Mouse (Mus musculus) liver, adult 2 months (tissue): Measurements from ENCODE around the gene Triml1. TPM values are rescaled to one million over a fixed set of nuclear protein-coding genes. Genes with fewer than 3 reads are reported as not detected.
A peak's percentile ranks its signal among the peaks of the same experiment; 100 is the strongest.

Experiments used
- DNase-seq: peaks from one replicate; pipeline ENCODE4 v3.0.0-alpha.2; 2011; ENCODE audit warnings: low read depth, low spot score; ENCODE audit errors: extremely low read depth
- H3K27ac ChIP-seq: fragments of 200-500 bp; replicated peaks from 2 replicates; pipeline ENCODE4 v1.5.1; 2012; ENCODE audit warnings: low read depth, mild to moderate bottlenecking, control low read depth, inconsistent platforms, low read length; ENCODE audit not compliant: insufficient read depth
- H3K27me3 ChIP-seq: fragments of 200-500 bp; 2 replicates; pipeline ENCODE4 v1.6.1; 2012; ENCODE audit warnings: mild to moderate bottlenecking, moderate library complexity, low read length, inconsistent platforms; ENCODE audit not compliant: control insufficient read depth, insufficient read depth
- H3K36me3 ChIP-seq: fragments of 200-500 bp; 2 replicates; pipeline ENCODE4 v1.6.1; 2012; ENCODE audit warnings: low read length, inconsistent platforms; ENCODE audit not compliant: control insufficient read depth, insufficient read depth
- H3K4me1 ChIP-seq: fragments of 200-500 bp; 2 replicates; pipeline ENCODE4 v1.6.1; 2011; ENCODE audit warnings: low read length; ENCODE audit not compliant: control insufficient read depth, insufficient read depth
- H3K4me3 ChIP-seq: fragments of 200-500 bp; 2 replicates; pipeline ENCODE4 v1.5.1; 2011; ENCODE audit warnings: low read depth, mild to moderate bottlenecking, control low read depth, low read length, moderate library complexity; ENCODE audit not compliant: insufficient read depth
- H3K79me2 ChIP-seq: fragments of 200-500 bp; 2 replicates; pipeline ENCODE4 v1.6.1; 2012; ENCODE audit warnings: inconsistent platforms, mild to moderate bottlenecking, low read length, moderate library complexity; ENCODE audit not compliant: control insufficient read depth, insufficient read depth
- H3K9ac ChIP-seq: fragments of 200-500 bp; 2 replicates; pipeline ENCODE4 v1.6.1; 2012; ENCODE audit warnings: low read depth, mild to moderate bottlenecking, control low read depth, inconsistent platforms, low read length
- CTCF ChIP-seq: fragments of 200-500 bp; IDR thresholded peaks from 2 replicates; pipeline ENCODE4 v1.5.1; 2011; ENCODE audit warnings: low read depth, low read length, control low read depth
- POLR2A ChIP-seq: fragments of 200-500 bp; IDR thresholded peaks from 2 replicates; pipeline ENCODE4 v1.6.1; 2011; ENCODE audit warnings: low read length, control low read depth; ENCODE audit not compliant: insufficient read depth; ENCODE audit errors: extremely low read depth
- WGBS: fragments of 180-500 bp; shearing (Covaris S2); methylation state at CpG from one replicate; pipeline ENCODE4 v1.1.7; 2018; 5-methylcytosine and 5-hydroxymethylcytosine counted together
- polyA plus RNA-seq: library from polyadenylated mRNA; depleted of rRNA; stranded (reverse); fragments of >200 nt; gene quantifications from 2 replicates; pipeline ENCODE4 v1.2.3, GENCODE M21; 2012; rRNA removed
- total RNA-seq: library from RNA; depleted of rRNA; stranded (reverse); fragments of >200 nt; gene quantifications from 2 replicates; pipeline ENCODE4 v1.2.3, GENCODE M21; 2014; rRNA removed

The Triml1 gene
- not detected in 2 replicates for total RNA-seq
- not detected in 2 replicates for polyA plus RNA-seq

GRCm38 (mm10) chr8:43141386-43141785 lies at the start of gene Triml1:
Gene Triml1 (minus strand): TSS chr8:43141486.
- Histone ChIP-seq H3K4me3 (no peak within 1 kb of the TSS), H3K4me1 (no peaks in the 10 kb centered on the region), H3K9ac (no peak within 1 kb of the TSS), H3K36me3 (no peaks in the 10 kb centered on the region), H3K79me2 (no peaks in the 10 kb centered on the region), H3K27me3 (no peaks in the 10 kb centered on the region), H3K27ac (no peak within 1 kb of the TSS)
- WGBS = 72% methylated on average over 2 of the region's 2 CpGs
- DNase-seq = no peak
- TF ChIP-seq POLR2A = no peak
- TF ChIP-seq CTCF = no peak

GRCm38 (mm10) chr8:43182281-43182680 lies 41.0 kb upstream of the Triml1 start:
- no peaks in the 10 kb centered on the region for H3K36me3 ChIP-seq
- H3K4me3 ChIP-seq = no peak overlapping the region
- H3K4me1 ChIP-seq = no peaks in the 10 kb centered on the region
- no peak overlapping the region for H3K27ac ChIP-seq
- H3K9ac ChIP-seq = no peak overlapping the region
- TF ChIP-seq POLR2A = no peak
- DNase-seq = no peak
- H3K79me2 ChIP-seq = no peaks in the 10 kb centered on the region
- no peaks in the 10 kb centered on the region for H3K27me3 ChIP-seq
- WGBS = 70% methylated on average over 2 of the region's 2 CpGs

- no peak for DNase-seq
- Histone ChIP-seq H3K79me2 (no peaks in the 10 kb centered on the region), H3K4me1 (no peaks in the 10 kb centered on the region), H3K27ac (no peak within 1 kb of the TSS), H3K36me3 (no peaks in the 10 kb centered on the region), H3K4me3 (no peak within 1 kb of the TSS), H3K9ac (no peak within 1 kb of the TSS), H3K27me3 (no peaks in the 10 kb centered on the region)
- TF ChIP-seq POLR2A (no peak), CTCF (no peak)
- 89% methylated on average over 13 of the region's 13 CpGs for WGBS
Measured at GRCm38 (mm10) chr8:43180054-43180690, 38.9 kb upstream of the Triml1 start, which contains the start of gene Triml2. Gene Triml2 (plus strand): TSS chr8:43180541.

GRCm38 (mm10) chr8:43179189-43179588 lies 37.9 kb upstream of the Triml1 start:
- Histone ChIP-seq H3K79me2 (no peaks in the 10 kb centered on the region), H3K36me3 (no peaks in the 10 kb centered on the region), H3K4me1 (no peaks in the 10 kb centered on the region), H3K27ac (no peak overlapping the region), H3K9ac (no peak overlapping the region), H3K27me3 (no peaks in the 10 kb centered on the region), H3K4me3 (no peak overlapping the region)
- no peak for TF ChIP-seq POLR2A
- TF ChIP-seq CTCF = no peak
- 11% methylated on average over 4 of the region's 4 CpGs for WGBS
- DNase-seq = no peak

GRCm38 (mm10) chr8:43178263-43178662 lies 37.0 kb upstream of the Triml1 start:
- Histone ChIP-seq H3K9ac (no peak overlapping the region), H3K4me1 (no peaks in the 10 kb centered on the region), H3K27ac (no peak overlapping the region), H3K36me3 (no peaks in the 10 kb centered on the region), H3K27me3 (no peaks in the 10 kb centered on the region), H3K79me2 (no peaks in the 10 kb centered on the region), H3K4me3 (no peak overlapping the region)
- DNase-seq = no peak
- TF ChIP-seq POLR2A (no peak), CTCF (peak; percentile 12; the same call in 1 of the 2 replicates)
- 52% methylated on average over 3 of the region's 3 CpGs for WGBS

- Histone ChIP-seq H3K27me3 (no peaks in the 10 kb centered on the region), H3K27ac (no peak overlapping the region), H3K4me1 (no peaks in the 10 kb centered on the region), H3K9ac (no peak overlapping the region), H3K79me2 (no peaks in the 10 kb centered on the region), H3K4me3 (no peak overlapping the region), H3K36me3 (no peaks in the 10 kb centered on the region)
- 83% methylated on average over 6 of the region's 6 CpGs for WGBS
- TF ChIP-seq POLR2A (no peak), CTCF (no peak)
- DNase-seq = no peak
Measured at GRCm38 (mm10) chr8:43176766-43177486, 35.6 kb upstream of the Triml1 start.
